Mouse (Mus musculus): Measurements from ENCODE around the gene Als2. TPM values are rescaled to one million over a fixed set of nuclear protein-coding genes. Genes with fewer than 3 reads are reported as not detected.

Gene Als2
- polyA plus RNA-seq, 1 experiment from 2014 or later = 5.0 TPM

DNA sequence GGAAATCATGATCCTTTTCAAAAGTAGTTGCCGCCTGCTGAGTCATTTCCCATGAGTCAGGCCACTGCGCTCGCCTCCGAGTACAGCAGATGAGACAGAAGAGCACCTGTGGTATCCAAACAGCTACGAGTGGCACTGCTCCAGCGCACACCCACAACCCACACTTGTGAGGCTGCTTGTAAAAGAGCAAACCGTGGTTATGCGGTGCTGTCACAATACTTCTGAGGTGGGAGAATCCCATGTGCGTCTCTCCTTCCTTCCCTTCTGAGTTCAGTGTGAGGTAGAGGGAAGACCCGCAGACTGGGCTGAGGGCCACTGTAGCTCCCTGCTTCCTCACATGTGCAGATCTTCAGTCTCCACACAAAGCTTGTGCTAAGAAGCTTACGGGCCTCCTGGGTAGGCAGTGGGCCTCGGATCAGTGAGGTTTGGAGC is 74.0 kb downstream of the Als2 start, which contains the start of gene Mpp4:
Gene Mpp4, minus strand, starts transcription at position 360 of the 432 bp plus-strand sequence.
- Histone ChIP-seq H3K27me3 (no peaks in the 10 kb centered on the region), H3K36me3 (peaks cover 15% of the 10 kb centered on the region), H3K4me1 (replicated peaks) (0 out of 2 replicates have a peak, but pooled peaks cover 1% of the 10 kb centered on the region), H3K4me3 (no peak within 1 kb of the TSS), H3K9ac (no peak within 1 kb of the TSS), H3K4me2 (no peak within 1 kb of the TSS), H3K27ac (no peak within 1 kb of the TSS), H3K9me3 (replicated peaks) (no peaks in the 10 kb centered on the region)
- WGBS = 70% methylated on average over 12 of the region's 12 CpGs
- no peak for ATAC-seq (replicated peaks; ENCODE audit: insufficient number of reproducible peaks, insufficient read depth, low FRiP score, low read depth)

- no peak for ATAC-seq (replicated peaks; ENCODE audit: insufficient number of reproducible peaks, insufficient read depth, low FRiP score, low read depth)
- WGBS = 70% methylated on average over 8 of the region's 8 CpGs
- H3K9me3 ChIP-seq (replicated peaks) = no peaks in the 10 kb centered on the region
- H3K27ac ChIP-seq = no peak overlapping the region
- no peaks in the 10 kb centered on the region for H3K27me3 ChIP-seq
- no peaks in the 10 kb centered on the region for H3K4me1 ChIP-seq (replicated peaks)
- H3K36me3 ChIP-seq = peaks cover 15% of the 10 kb centered on the region
- H3K9ac ChIP-seq = no peak overlapping the region
- no peak overlapping the region for H3K4me3 ChIP-seq
- no peak overlapping the region for H3K4me2 ChIP-seq
These were observed 74.6 kb downstream of the Als2 start for GRCm38 (mm10) chr1:59162309-59163024.

- 90% methylated on average over 6 of the region's 6 CpGs for whole genome bisulfite sequencing
- Histone ChIP-seq H3K4me2 (no peak overlapping the region), H3K4me1 (replicated peaks) (no peaks in the 10 kb centered on the region), H3K27me3 (no peaks in the 10 kb centered on the region), H3K4me3 (no peak overlapping the region), H3K36me3 (peaks cover 14% of the 10 kb centered on the region), H3K9me3 (replicated peaks) (no peaks in the 10 kb centered on the region), H3K9ac (no peak overlapping the region), H3K27ac (no peak overlapping the region)
- no peak for ATAC-seq (replicated peaks; ENCODE audit: insufficient number of reproducible peaks, insufficient read depth, low FRiP score, low read depth)
These were observed 75.6 kb downstream of the Als2 start for GRCm38 (mm10) chr1:59161396-59161795.

- Histone ChIP-seq H3K36me3 (peaks cover 9% of the 10 kb centered on the region), H3K4me1 (replicated peaks) (no peaks in the 10 kb centered on the region), H3K4me2 (no peak overlapping the region), H3K27me3 (no peaks in the 10 kb centered on the region), H3K9me3 (replicated peaks) (no peaks in the 10 kb centered on the region), H3K4me3 (no peak overlapping the region), H3K9ac (no peak overlapping the region), H3K27ac (no peak overlapping the region)
- 82% methylated on average over 6 of the region's 6 CpGs for WGBS
- ATAC-seq (replicated peaks; ENCODE audit: insufficient number of reproducible peaks, insufficient read depth, low FRiP score, low read depth) = no peak
These were observed 76.2 kb downstream of the Als2 start for GRCm38 (mm10) chr1:59160871-59161270.

DNA sequence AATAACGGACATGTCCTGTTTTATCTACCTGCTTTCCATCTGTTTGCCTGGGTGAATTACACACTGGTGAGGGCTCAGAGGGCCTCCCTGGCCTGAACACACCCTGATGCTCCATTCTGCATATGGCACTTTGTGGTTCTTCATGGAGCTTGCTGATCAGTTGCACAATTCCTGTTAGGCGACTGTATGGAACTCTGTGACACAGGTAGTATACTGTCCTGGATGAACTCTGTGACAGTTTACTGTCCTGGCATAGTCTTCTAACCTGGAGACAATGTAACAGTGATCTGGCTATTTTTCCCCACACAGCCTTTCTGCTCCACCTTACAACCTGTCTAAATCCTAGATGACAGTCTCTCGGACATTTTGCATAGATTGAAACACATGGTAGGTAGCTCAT is 77.9 kb downstream of the Als2 start:
- 87% methylated on average over 3 of the region's 3 CpGs for WGBS
- no peaks in the 10 kb centered on the region for H3K9me3 ChIP-seq (replicated peaks)
- H3K9ac ChIP-seq = no peak overlapping the region
- H3K4me2 ChIP-seq = no peak overlapping the region
- H3K27ac ChIP-seq = no peak overlapping the region
- H3K4me3 ChIP-seq = no peak overlapping the region
- no peaks in the 10 kb centered on the region for H3K27me3 ChIP-seq
- ATAC-seq (replicated peaks; ENCODE audit: insufficient number of reproducible peaks, insufficient read depth, low FRiP score, low read depth) = no peak
- peaks cover 8% of the 10 kb centered on the region for H3K36me3 ChIP-seq
- H3K4me1 ChIP-seq (replicated peaks) = no peaks in the 10 kb centered on the region

DNA sequence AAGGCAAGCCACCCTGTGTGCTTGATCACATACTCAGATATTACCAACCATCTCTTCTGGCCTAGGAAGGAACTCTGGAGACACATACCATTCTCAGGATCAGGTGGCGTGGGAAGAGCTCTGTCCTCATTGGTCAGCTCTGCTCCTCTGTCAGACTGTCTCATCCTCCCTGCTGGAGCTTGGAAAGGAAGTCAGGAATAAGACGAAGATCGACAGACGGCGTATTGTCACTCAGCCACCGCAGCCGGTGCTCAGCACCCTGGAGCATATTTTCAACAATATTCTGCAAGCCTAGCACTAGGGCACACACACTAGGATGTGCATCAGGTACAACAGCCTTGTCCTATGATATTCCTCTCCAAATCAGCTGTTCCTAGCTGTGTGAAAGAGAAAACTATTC is 78.5 kb downstream of the Als2 start:
- Histone ChIP-seq H3K36me3 (peaks cover 8% of the 10 kb centered on the region), H3K4me1 (replicated peaks) (no peaks in the 10 kb centered on the region), H3K4me3 (no peak overlapping the region), H3K9ac (no peak overlapping the region), H3K9me3 (replicated peaks) (no peaks in the 10 kb centered on the region), H3K27ac (no peak overlapping the region), H3K4me2 (no peak overlapping the region), H3K27me3 (no peaks in the 10 kb centered on the region)
- 75% methylated on average over 7 of the region's 7 CpGs for WGBS
- ATAC-seq (replicated peaks; ENCODE audit: insufficient number of reproducible peaks, insufficient read depth, low FRiP score, low read depth) = no peak

DNA sequence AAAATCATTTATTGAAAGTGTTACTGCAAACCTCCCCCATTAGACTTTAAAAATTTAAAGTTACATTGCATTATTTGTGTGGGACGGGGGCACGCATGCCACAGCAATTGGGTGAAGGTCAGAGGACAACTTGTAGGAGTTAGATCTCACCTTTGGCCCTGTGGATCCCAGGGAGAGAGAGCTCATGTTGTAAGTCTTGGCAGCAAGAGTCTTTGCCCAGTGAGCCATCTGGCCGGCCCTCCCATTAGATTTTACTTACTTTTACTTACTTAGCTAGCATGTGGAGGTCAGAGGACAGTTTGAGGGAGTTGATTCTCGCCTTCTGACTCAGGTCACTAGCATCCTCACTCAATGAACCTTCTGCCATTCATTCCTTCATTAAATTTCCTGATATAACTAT is 79.2 kb downstream of the Als2 start:
- no peak overlapping the region for H3K4me3 ChIP-seq
- no peaks in the 10 kb centered on the region for H3K27me3 ChIP-seq
- no peak overlapping the region for H3K9ac ChIP-seq
- H3K4me1 ChIP-seq (replicated peaks) = no peaks in the 10 kb centered on the region
- 76% methylated on average over 4 of the region's 4 CpGs for WGBS
- peaks cover 3% of the 10 kb centered on the region; the same call in 1 of the 2 replicates for H3K36me3 ChIP-seq
- H3K4me2 ChIP-seq = no peak overlapping the region
- ATAC-seq (replicated peaks; ENCODE audit: insufficient number of reproducible peaks, insufficient read depth, low FRiP score, low read depth) = no peak
- no peaks in the 10 kb centered on the region for H3K9me3 ChIP-seq (replicated peaks)
- H3K27ac ChIP-seq = no peak overlapping the region

GRCm38 (mm10) chr1:59152346-59152745 is 84.7 kb downstream of the Als2 start:
- Histone ChIP-seq H3K9ac (no peak overlapping the region), H3K4me3 (no peak overlapping the region), H3K4me2 (no peak overlapping the region), H3K9me3 (replicated peaks) (no peaks in the 10 kb centered on the region), H3K36me3 (no peaks in the 10 kb centered on the region), H3K27ac (no peak overlapping the region), H3K4me1 (replicated peaks) (no peaks in the 10 kb centered on the region), H3K27me3 (no peaks in the 10 kb centered on the region)
- no peak for ATAC-seq (replicated peaks; ENCODE audit: insufficient number of reproducible peaks, insufficient read depth, low FRiP score, low read depth)
- 79% methylated on average over 4 of the region's 4 CpGs for WGBS

GRCm38 (mm10) chr1:59150542-59150941 is 86.5 kb downstream of the Als2 start:
- H3K4me3 ChIP-seq = no peak overlapping the region
- no peaks in the 10 kb centered on the region for H3K9me3 ChIP-seq (replicated peaks)
- WGBS = 67% methylated on average over 5 of the region's 5 CpGs
- no peak overlapping the region for H3K9ac ChIP-seq
- no peak overlapping the region for H3K27ac ChIP-seq
- no peaks in the 10 kb centered on the region for H3K36me3 ChIP-seq
- no peaks in the 10 kb centered on the region for H3K4me1 ChIP-seq (replicated peaks)
- H3K4me2 ChIP-seq = no peak overlapping the region
- ATAC-seq (replicated peaks; ENCODE audit: insufficient number of reproducible peaks, insufficient read depth, low FRiP score, low read depth) = no peak
- no peaks in the 10 kb centered on the region for H3K27me3 ChIP-seq

- Histone ChIP-seq H3K4me2 (no peak overlapping the region), H3K4me3 (no peak overlapping the region), H3K4me1 (replicated peaks) (no peaks in the 10 kb centered on the region), H3K27me3 (no peaks in the 10 kb centered on the region), H3K9me3 (replicated peaks) (no peaks in the 10 kb centered on the region), H3K9ac (no peak overlapping the region), H3K27ac (no peak overlapping the region), H3K36me3 (no peaks in the 10 kb centered on the region)
- WGBS = 69% methylated on average over 10 of the region's 10 CpGs
- ATAC-seq (replicated peaks; ENCODE audit: insufficient number of reproducible peaks, insufficient read depth, low FRiP score, low read depth) = no peak
These were observed 92.5 kb downstream of the Als2 start for GRCm38 (mm10) chr1:59144543-59144942.

GRCm38 (mm10) chr1:59142809-59143208 is 94.2 kb downstream of the Als2 start:
- H3K9ac ChIP-seq = no peak overlapping the region
- H3K9me3 ChIP-seq (replicated peaks) = no peaks in the 10 kb centered on the region
- H3K36me3 ChIP-seq = no peaks in the 10 kb centered on the region
- H3K27ac ChIP-seq = no peak overlapping the region
- H3K4me3 ChIP-seq = no peak overlapping the region
- no peak for ATAC-seq (replicated peaks; ENCODE audit: insufficient number of reproducible peaks, insufficient read depth, low FRiP score, low read depth)
- H3K27me3 ChIP-seq = no peaks in the 10 kb centered on the region
- no peak overlapping the region for H3K4me2 ChIP-seq
- H3K4me1 ChIP-seq (replicated peaks) = no peaks in the 10 kb centered on the region

DNA sequence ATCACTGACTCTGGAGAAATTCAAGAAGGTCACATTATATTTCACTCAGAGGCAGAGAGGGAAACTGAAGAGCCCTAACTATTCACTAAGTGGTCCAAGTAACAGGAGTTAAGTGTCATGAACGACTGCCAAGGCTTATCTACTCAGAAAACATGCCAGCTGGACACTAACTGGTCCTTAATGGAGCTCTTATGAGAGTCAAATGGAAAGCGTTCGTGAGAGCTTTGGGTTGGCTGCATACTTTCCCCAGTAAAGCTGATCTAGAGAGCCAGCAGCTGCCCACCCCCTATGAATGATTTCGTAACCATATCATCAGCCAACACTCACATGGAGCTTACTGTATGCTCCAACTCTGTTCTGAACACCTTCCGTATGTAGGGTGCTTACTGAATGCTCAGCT is 102.6 kb downstream of the Als2 start:
- no peaks in the 10 kb centered on the region for H3K9me3 ChIP-seq (replicated peaks)
- no peak overlapping the region for H3K4me3 ChIP-seq
- no peaks in the 10 kb centered on the region for H3K36me3 ChIP-seq
- peaks cover 4% of the 10 kb centered on the region; the same call in 1 of the 2 replicates for H3K4me1 ChIP-seq (replicated peaks)
- WGBS = 24% methylated on average over 5 of the region's 5 CpGs
- 0 out of 2 replicates have a peak overlapping the region, but pooled peaks have one; percentile 8 for H3K4me2 ChIP-seq
- no peak overlapping the region for H3K27ac ChIP-seq
- no peak overlapping the region for H3K9ac ChIP-seq
- peak; percentile 73 for ATAC-seq (replicated peaks; ENCODE audit: insufficient number of reproducible peaks, insufficient read depth, low FRiP score, low read depth)
- 0 out of 2 replicates have a peak, but pooled peaks cover 6% of the 10 kb centered on the region for H3K27me3 ChIP-seq

Measured in heart, embryonic 15.5 days (tissue).